ENCODE assay signal across 18 mouse cellular contexts in genomic region chr1:38280549-38280948, GRCm38 (mm10).
DNase-seq lines count a peak whose midpoint lies in the region; ATAC-seq and TF ChIP-seq lines count a peak whose summit lies in the region.
"Had no signal": no experiment of that assay in that cellular context is flagged by ENCODE, and none has a peak within 500 bp of the region (broad histone marks: within the 10 kb centered on the region; RNA-seq: fewer than 3 reads in every experiment).

No protein-coding gene starts in this region.

- 86% methylated on average over 7 of the region's 7 CpGs for WGBS in midbrain, postnatal 0 days

- TF ChIP-seq CTCF in midbrain, postnatal 0 days (IDR thresholded peaks at IDR 0.05): no peak

- ATAC-seq in midbrain, postnatal 0 days (ENCODE audit: low FRiP score): no peak
- ATAC-seq: forebrain, embryonic 13.5 days; forebrain, embryonic 15.5 days; forebrain, postnatal 0 days had no signal

- H3K9ac ChIP-seq in midbrain, postnatal 0 days (replicated peaks; ENCODE audit: low read length, poor library complexity, severe bottlenecking): no peak overlapping the region
- H3K9ac ChIP-seq: embryonic facial prominence, embryonic 12.5 days; forebrain, embryonic 13.5 days; forebrain, embryonic 15.5 days; forebrain, postnatal 0 days had no signal

- intact Hi-C loops in heart, postnatal 10 days (cut with DNase I): no loop called here

- DNase-seq in heart, adult 11 months: peak; percentile 30
- no peak for DNase-seq in heart, postnatal 10 days
- DNase-seq in layer of hippocampus, adult 9-11 months: peak; percentile 14
- no peak for DNase-seq in layer of hippocampus, adult 11-12 months (ENCODE audit: low spot score)
- no peak for DNase-seq in midbrain, postnatal 0 days (ENCODE audit: low spot score)
- DNase-seq: adrenal gland, adult 2 months; adrenal gland, postnatal 10 days; adrenal gland, postnatal 25 days; cerebellum, adult 11-12 months; cerebellum, adult 2 months; cerebellum, adult 9-10 months; cerebellum, postnatal 10 days; cerebellum, postnatal 25 days; forebrain, postnatal 0 days had no signal

- H3K36me3 ChIP-seq in midbrain, postnatal 0 days (ENCODE audit: insufficient read depth, low read length): no peaks in the 10 kb centered on the region
- H3K36me3 ChIP-seq: embryonic facial prominence, embryonic 10.5 days; embryonic facial prominence, embryonic 12.5 days; forebrain, embryonic 15.5 days had no signal

- H3K9me3 ChIP-seq in midbrain, postnatal 0 days (ENCODE audit: low read length): no peaks in the 10 kb centered on the region
- H3K9me3 ChIP-seq: embryonic facial prominence, embryonic 10.5 days; embryonic facial prominence, embryonic 12.5 days; forebrain, embryonic 13.5 days; forebrain, embryonic 15.5 days had no signal

- H3K4me3 ChIP-seq in midbrain, postnatal 0 days (ENCODE audit: low read depth, low read length): no peak overlapping the region
- H3K4me3 ChIP-seq: embryonic facial prominence, embryonic 10.5 days; embryonic facial prominence, embryonic 12.5 days; forebrain, embryonic 13.5 days; forebrain, embryonic 15.5 days had no signal

- H3K4me1 ChIP-seq in midbrain, postnatal 0 days (ENCODE audit: insufficient read depth, low read length): no peaks in the 10 kb centered on the region
- H3K4me1 ChIP-seq: embryonic facial prominence, embryonic 10.5 days; embryonic facial prominence, embryonic 12.5 days; forebrain, embryonic 13.5 days; forebrain, embryonic 15.5 days had no signal

- H3K27me3 ChIP-seq in midbrain, postnatal 0 days (ENCODE audit: insufficient read depth, low read length): no peaks in the 10 kb centered on the region
- H3K27me3 ChIP-seq: embryonic facial prominence, embryonic 12.5 days; forebrain, embryonic 13.5 days; forebrain, embryonic 15.5 days had no signal

- H3K27ac ChIP-seq in midbrain, postnatal 0 days (ENCODE audit: low read depth, low read length): no peak overlapping the region
- H3K27ac ChIP-seq: embryonic facial prominence, embryonic 10.5 days; embryonic facial prominence, embryonic 12.5 days; forebrain, embryonic 13.5 days; forebrain, embryonic 15.5 days had no signal

- no peak overlapping the region for H3K4me2 ChIP-seq in midbrain, postnatal 0 days (ENCODE audit: low read depth, low read length, poor library complexity, severe bottlenecking)
- H3K4me2 ChIP-seq: embryonic facial prominence, embryonic 12.5 days; forebrain, embryonic 13.5 days; forebrain, embryonic 15.5 days had no signal

Comparison
In these comparisons a context has a peak if more than half of its experiments do, and no peak if none do; other contexts are left out.
1. DNase-seq: peak in heart, adult 11 months (single experiment) and layer of hippocampus, adult 9-11 months (single experiment); none in heart, postnatal 10 days (0 of 2), layer of hippocampus, adult 11-12 months (single experiment) and midbrain, postnatal 0 days (single experiment).